Mouse (Mus musculus): ENCODE measurements around the gene Slc35e4. TPM values are rescaled to one million over a fixed set of nuclear protein-coding genes. Genes with fewer than 3 reads are reported as not detected.

The Slc35e4 gene
- polyA plus RNA-seq (2012; rRNA removed), result 17.3 and 18.8 TPM in 2 replicates

DNA sequence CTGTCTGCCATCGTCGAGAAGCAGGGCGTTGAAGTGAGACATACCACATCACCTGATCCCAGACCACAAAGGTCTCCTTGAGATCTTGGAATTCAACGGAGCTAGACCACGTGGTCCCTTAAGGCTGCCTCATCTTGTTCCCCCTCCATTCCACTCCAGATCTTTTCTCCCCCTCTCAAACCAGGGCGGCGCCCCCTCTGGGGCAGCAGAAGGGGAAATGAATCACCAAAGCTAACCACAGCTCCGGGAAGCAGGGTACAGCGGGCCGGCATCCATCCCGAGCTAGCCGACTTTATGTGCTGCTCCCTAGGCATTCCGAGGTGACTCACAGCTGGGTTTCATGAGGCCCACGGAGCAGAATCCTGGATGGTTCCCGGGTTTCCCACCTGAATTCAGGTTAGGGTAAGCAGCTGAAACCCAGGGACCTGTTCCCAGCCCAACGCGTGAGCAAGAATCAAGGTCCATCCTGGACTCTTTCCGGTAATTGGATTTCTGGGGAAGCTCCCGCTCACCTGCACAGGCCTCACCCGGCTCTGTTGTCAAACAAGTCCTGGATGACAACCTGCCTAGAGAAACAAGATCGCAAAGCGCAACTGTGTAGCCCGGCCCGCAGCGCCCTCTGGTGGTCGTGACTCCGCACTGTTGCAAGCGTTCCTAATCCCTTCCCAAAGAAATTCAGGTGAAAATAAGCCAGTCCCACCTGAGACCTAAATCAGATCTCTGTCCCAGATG is at the start of gene Slc35e4:
Slc35e4 (minus strand) TSS at position 556 of the 732 bp plus-strand sequence.

DNA sequence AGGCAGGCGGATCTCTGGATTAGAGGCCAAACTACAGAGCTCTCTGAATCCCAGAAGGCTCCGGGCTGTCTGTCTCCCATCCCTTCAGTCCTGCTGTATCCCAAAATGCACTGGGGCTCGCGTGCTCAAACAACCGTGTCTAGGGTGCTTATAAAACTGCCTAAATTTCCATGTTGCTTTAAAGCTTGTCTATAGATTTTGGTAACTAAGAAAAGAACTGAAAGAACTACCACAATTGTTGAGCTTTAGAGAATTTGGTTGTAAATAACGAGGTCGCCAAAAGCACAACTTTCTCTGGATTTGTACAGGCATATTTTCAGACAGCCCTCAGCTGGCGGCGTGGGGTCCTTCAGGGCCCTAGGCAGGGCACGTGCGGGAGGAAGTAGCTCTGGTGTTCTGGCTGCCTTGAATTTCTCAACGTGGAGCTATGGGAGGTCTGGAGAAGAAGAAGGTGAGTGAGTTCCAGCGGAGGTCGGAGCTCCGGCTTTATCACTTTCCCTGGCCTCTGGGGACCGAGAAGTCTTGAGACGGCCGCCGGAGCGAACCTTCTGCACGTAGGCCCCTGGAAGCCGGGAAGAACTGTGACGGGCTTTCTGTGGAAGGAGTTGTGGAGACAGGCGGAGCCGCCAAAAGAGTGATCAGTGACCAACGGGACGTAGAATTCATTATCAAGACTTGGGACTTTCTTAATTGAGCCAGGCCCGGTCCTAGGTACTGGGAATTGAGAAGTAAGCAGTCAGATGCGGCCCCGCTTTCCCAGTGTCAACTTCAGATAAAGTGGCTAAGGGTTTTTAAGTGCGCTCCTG is 49.3 kb upstream of the Slc35e4 start, which contains the start of gene Pes1:
Pes1 (plus strand) TSS at position 366 of the 806 bp plus-strand sequence.

DNA sequence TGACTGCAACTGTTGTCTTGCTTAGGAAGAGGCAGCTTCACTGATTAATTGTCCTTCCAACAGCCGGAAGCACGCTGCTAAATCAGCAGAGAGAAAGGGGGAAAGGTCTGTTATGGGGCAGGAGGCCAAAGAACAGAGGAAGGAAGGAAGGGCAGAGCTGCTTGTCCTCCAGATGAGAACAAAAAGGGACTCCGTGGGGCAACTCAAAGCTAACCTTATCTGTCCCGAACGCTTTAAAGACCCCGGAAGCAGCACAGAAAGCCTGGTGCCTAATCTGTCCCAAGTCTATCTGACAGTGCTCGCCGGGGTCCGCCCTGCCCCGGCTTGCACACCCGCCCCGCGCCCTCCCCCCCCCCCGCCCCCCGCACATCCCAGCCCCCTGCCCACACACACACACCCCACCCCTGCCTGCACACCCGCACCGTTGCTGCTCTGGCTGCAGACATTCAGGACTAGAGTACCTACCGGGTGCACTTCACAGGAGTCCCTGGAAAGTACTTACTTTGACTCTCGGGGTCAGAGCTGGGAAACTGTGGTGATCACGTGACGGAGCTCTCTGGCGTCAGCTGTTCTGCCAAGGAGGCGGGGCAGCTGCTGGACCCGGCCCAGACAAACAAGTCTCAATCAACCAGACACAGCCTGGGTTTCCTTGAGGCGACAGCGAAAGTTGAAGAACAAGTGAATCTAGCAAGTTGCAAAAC is 17.2 kb upstream of the Slc35e4 start, which contains the start of gene Tcn2:
Tcn2 (minus strand) TSS at position 649 of the 701 bp plus-strand sequence.

GRCm38 (mm10) chr11:3894406-3895281 is 19.8 kb downstream of the Slc35e4 start, which contains the start of the genes 4921536K21Rik and Dusp18:
TSS of gene 4921536K21Rik (minus strand) at chr11:3895098.
TSS of gene Dusp18 (plus strand) at chr11:3895240.

GRCm38 (mm10) chr11:3863454-3864112 is 50.9 kb downstream of the Slc35e4 start, which contains the start of gene Osbp2:
TSS of gene Osbp2 (minus strand) at chr11:3863903.

Other genes starting within 250 kb of the Slc35e4 start
- gene Osbp2, start 50.8 kb downstream of the Slc35e4 start, polyA plus RNA-seq (2012; rRNA removed), result 37.8 and 38.4 TPM in 2 replicates
- 0.63 and 0.74 TPM in 2 replicates for gene 4921536K21Rik, start 19.6 kb downstream of the Slc35e4 start, polyA plus RNA-seq (2012; rRNA removed)
- 18.3 and 21.1 TPM in 2 replicates for gene Dusp18, start 19.4 kb downstream of the Slc35e4 start, polyA plus RNA-seq (2012; rRNA removed)
- 16.9 and 17.0 TPM in 2 replicates for gene Tcn2, start 17.5 kb upstream of the Slc35e4 start, polyA plus RNA-seq (2012; rRNA removed)
- 52.6 and 54.8 TPM in 2 replicates for gene Pes1, start 49.3 kb upstream of the Slc35e4 start, polyA plus RNA-seq (2012; rRNA removed)
- not detected in 2 replicates for gene 4930556J24Rik, start 62.1 kb upstream of the Slc35e4 start, polyA plus RNA-seq (2012; rRNA removed)
- 8.3 and 10.2 TPM in 2 replicates for gene Gal3st1, start 69.0 kb upstream of the Slc35e4 start, polyA plus RNA-seq (2012; rRNA removed)
- 0.03 TPM in 1 of 2 replicates, not detected in the other for gene Sec14l4, start 116.8 kb upstream of the Slc35e4 start, polyA plus RNA-seq (2012; rRNA removed)
- gene Sec14l3, start 150.2 kb upstream of the Slc35e4 start, polyA plus RNA-seq (2012; rRNA removed), result 1.5 and 2.0 TPM in 2 replicates
- 9.8 and 10.4 TPM in 2 replicates for gene Mtfp1, start 180.8 kb upstream of the Slc35e4 start, polyA plus RNA-seq (2012; rRNA removed)
- 6.6 and 8.3 TPM in 2 replicates for gene Sec14l2, start 208.8 kb upstream of the Slc35e4 start, polyA plus RNA-seq (2012; rRNA removed)
- 65.9 and 70.1 TPM in 2 replicates for gene Rnf215, start 220.5 kb upstream of the Slc35e4 start, polyA plus RNA-seq (2012; rRNA removed)
- 15.6 and 16.7 TPM in 2 replicates for gene Ccdc157, start 245.6 kb upstream of the Slc35e4 start, polyA plus RNA-seq (2012; rRNA removed)
- 52.0 and 56.7 TPM in 2 replicates for gene Sf3a1, start 245.7 kb upstream of the Slc35e4 start, polyA plus RNA-seq (2012; rRNA removed)

Measured in central nervous system, embryonic 18 days (tissue).